ENCODE assay signal across 11 mouse cellular contexts in the genomic region with DNA sequence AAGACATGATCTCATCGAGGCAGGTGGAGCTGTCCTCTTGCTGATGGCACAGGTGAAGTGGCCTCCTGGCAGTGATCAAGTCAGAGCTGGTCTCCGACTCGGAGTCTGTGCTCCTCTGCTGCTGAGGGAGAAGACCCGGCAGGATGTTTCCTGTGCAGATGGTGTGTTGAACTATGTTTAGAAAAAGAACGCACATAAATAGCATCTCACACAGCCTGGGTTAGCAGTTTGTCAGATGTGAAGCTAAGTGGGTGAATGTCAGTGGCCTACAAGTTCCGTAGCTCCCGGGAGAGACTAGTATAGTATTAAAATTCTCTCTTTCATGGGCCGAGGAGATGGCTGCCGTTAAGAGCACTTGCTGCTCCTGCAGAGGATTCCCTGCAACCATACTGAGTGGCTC.
A peak's percentile ranks its signal among the peaks of the same experiment; 100 is the strongest.
DNase-seq lines count a peak whose midpoint lies in the region; ATAC-seq lines count a peak whose summit lies in the region.
"Had no signal": no experiment of that assay in that cellular context is flagged by ENCODE, and none has a peak within 500 bp of the region (broad histone marks: within the 10 kb centered on the region; RNA-seq: fewer than 3 reads in every experiment).

No protein-coding gene starts in this region.

- intact Hi-C loops in left cerebral cortex, postnatal 14 days (cut with DNase I): loop anchor here (5.0 kb wide), 1 partner anchor 203 kb away; no protein-coding TSS in a partner anchor

- H3K27ac ChIP-seq in embryonic facial prominence, embryonic 13.5 days: 0 out of 2 replicates have a peak overlapping the region, but pooled peaks have one; percentile 30
- H3K27ac ChIP-seq in stomach, embryonic 15.5 days: 0 out of 2 replicates have a peak overlapping the region, but pooled peaks have one; percentile 6

- H3K36me3 ChIP-seq in embryonic facial prominence, embryonic 13.5 days: no peaks in the 10 kb centered on the region
- H3K36me3 ChIP-seq in stomach, embryonic 15.5 days: peaks cover 12% of the 10 kb centered on the region

- H3K9me3 ChIP-seq in embryonic facial prominence, embryonic 13.5 days: no peaks in the 10 kb centered on the region
- no peaks in the 10 kb centered on the region for H3K9me3 ChIP-seq in stomach, embryonic 15.5 days

- no peaks in the 10 kb centered on the region for H3K27me3 ChIP-seq in embryonic facial prominence, embryonic 13.5 days
- H3K27me3 ChIP-seq in stomach, embryonic 15.5 days (replicated peaks): no peaks in the 10 kb centered on the region

- 48% methylated on average over 9 of the region's 9 CpGs for WGBS in embryonic facial prominence, embryonic 13.5 days
- 49% methylated on average over 9 of the region's 9 CpGs for WGBS in stomach, embryonic 15.5 days

- peak; percentile 64 for ATAC-seq in frontal cortex, adult (ENCODE audit: low TSS enrichment)
- ATAC-seq in embryonic facial prominence, embryonic 13.5 days (ENCODE audit: insufficient number of reproducible peaks, insufficient read depth, low FRiP score, low TSS enrichment, low read depth): no peak
- no peak for ATAC-seq in stomach, embryonic 15.5 days (ENCODE audit: insufficient read depth, low FRiP score, low read depth)

- DNase-seq in frontal cortex, postnatal 10 days (ENCODE audit: low spot score in 2 of 2): no peak
- DNase-seq in left cerebral cortex, postnatal 14 days (ENCODE audit: low spot score in 2 of 2): peak; percentile 14 to 35
- DNase-seq in left cerebral cortex, adult 8-10 months (ENCODE audit: low spot score in 2 of 2): no peak
- DNase-seq in adrenal gland, postnatal 4 days (ENCODE audit: low spot score in 2 of 2): no peak
- no peak for DNase-seq in thymus, postnatal 10 days (ENCODE audit: low spot score in 2 of 2)
- DNase-seq: kidney, adult 18-20 months; lung, adult 18-20 months; thymus, postnatal 4 days had no signal

- no peak overlapping the region for H3K4me2 ChIP-seq in embryonic facial prominence, embryonic 13.5 days
- H3K4me2 ChIP-seq in stomach, embryonic 15.5 days: no peak overlapping the region

- no peak overlapping the region for H3K9ac ChIP-seq in embryonic facial prominence, embryonic 13.5 days
- H3K9ac ChIP-seq in stomach, embryonic 15.5 days: no peak overlapping the region

- H3K4me3 ChIP-seq in embryonic facial prominence, embryonic 13.5 days: no peak overlapping the region
- H3K4me3 ChIP-seq in stomach, embryonic 15.5 days (replicated peaks): no peak overlapping the region

- H3K4me1 ChIP-seq in embryonic facial prominence, embryonic 13.5 days: peaks cover 39% of the 10 kb centered on the region
- H3K4me1 ChIP-seq in stomach, embryonic 15.5 days: peaks cover 14% of the 10 kb centered on the region

Comparison
In these comparisons a context has a peak if more than half of its experiments do, and no peak if none do; other contexts are left out.
1. DNase-seq: peak in left cerebral cortex, postnatal 14 days (2 of 2); none in frontal cortex, postnatal 10 days (0 of 2), left cerebral cortex, adult 8-10 months (0 of 2), adrenal gland, postnatal 4 days (0 of 2) and thymus, postnatal 10 days (0 of 2).